ENCODE assay signal across 8 mouse cellular contexts in genomic region chr7:47050366-47050765, GRCm38 (mm10). TPM values are rescaled to one million over a fixed set of nuclear protein-coding genes. Genes with fewer than 3 reads are reported as not detected.
DNase-seq lines count a peak whose midpoint lies in the region; ATAC-seq lines count a peak whose summit lies in the region.

Gene Tmem86a (plus strand): TSS chr7:47050601.

- under 1% methylated on average over 33 of the region's 33 CpGs for whole genome bisulfite sequencing in forebrain, embryonic 14.5 days
- 0% methylated on average over 33 of the region's 33 CpGs for WGBS in neural tube, embryonic 15.5 days

- ATAC-seq in forebrain, embryonic 14.5 days = peak; percentile 100
- peak; percentile 99 for ATAC-seq in neural tube, embryonic 15.5 days (ENCODE audit: low FRiP score)

- peak within 1 kb of the TSS; percentile 90 for H3K27ac ChIP-seq in forebrain, embryonic 14.5 days (ENCODE audit: low read depth, low read length)
- peak within 1 kb of the TSS; percentile 92 for H3K27ac ChIP-seq in neural tube, embryonic 15.5 days (replicated peaks)

- H3K4me1 ChIP-seq in forebrain, embryonic 14.5 days (ENCODE audit: control insufficient read depth, insufficient read depth, low read length) = peaks cover 11% of the 10 kb centered on the region
- peaks cover 28% of the 10 kb centered on the region for H3K4me1 ChIP-seq in neural tube, embryonic 15.5 days

- peak within 1 kb of the TSS; percentile 90 for H3K4me2 ChIP-seq in forebrain, embryonic 14.5 days (ENCODE audit: low read length)
- peak within 1 kb of the TSS; percentile 74 for H3K4me2 ChIP-seq in neural tube, embryonic 15.5 days

- peaks cover 8% of the 10 kb centered on the region; the same call in 1 of the 2 replicates for H3K36me3 ChIP-seq in forebrain, embryonic 14.5 days (ENCODE audit: control insufficient read depth, insufficient read depth, low read length)
- 0 out of 2 replicates have a peak, but pooled peaks cover 10% of the 10 kb centered on the region for H3K36me3 ChIP-seq in neural tube, embryonic 15.5 days

- peak; percentile 94 for DNase-seq in ES-CJ7 (ENCODE audit: low read depth, low spot score)
- DNase-seq in cerebellum, adult 11 months = peak; percentile 93
- peak; percentile 98 for DNase-seq in forebrain, embryonic 14.5 days (ENCODE audit: low spot score)
- DNase-seq in heart, postnatal 14 days = peak; percentile 93 to 95
- peak; percentile 97 for DNase-seq in layer of hippocampus, adult 11-12 months (ENCODE audit: low spot score)
- peak; percentile 95 for DNase-seq in lung, adult 18-20 months
- peak; percentile 96 for DNase-seq in testis, postnatal 14 days (ENCODE audit: low spot score)

- H3K4me3 ChIP-seq in forebrain, embryonic 14.5 days (ENCODE audit: low read depth, low read length) = peak within 1 kb of the TSS; percentile 86
- H3K4me3 ChIP-seq in neural tube, embryonic 15.5 days (replicated peaks) = peak within 1 kb of the TSS; percentile 96

- intact Hi-C loops in heart, postnatal 14 days (cut with DNase I) = no loop called here

- no peaks in the 10 kb centered on the region for H3K9me3 ChIP-seq in forebrain, embryonic 14.5 days (replicated peaks; ENCODE audit: control insufficient read depth, low read length)
- H3K9me3 ChIP-seq in neural tube, embryonic 15.5 days (replicated peaks) = no peaks in the 10 kb centered on the region

- H3K9ac ChIP-seq in forebrain, embryonic 14.5 days (ENCODE audit: low read length) = peak within 1 kb of the TSS; percentile 88
- H3K9ac ChIP-seq in neural tube, embryonic 15.5 days (replicated peaks) = peak within 1 kb of the TSS; percentile 91

- no peaks in the 10 kb centered on the region for H3K27me3 ChIP-seq in forebrain, embryonic 14.5 days (replicated peaks; ENCODE audit: control insufficient read depth, insufficient read depth, low read length)
- no peaks in the 10 kb centered on the region for H3K27me3 ChIP-seq in neural tube, embryonic 15.5 days (replicated peaks)

RNA-seq across cellular contexts. Expression of gene Tmem86a, which starts in this region (rescaled TPM):
- polyA plus RNA-seq in forebrain, embryonic 14.5 days (2014; fragmentation: Nextera tagmentation; extraction: Ambion mirVana) = 22.0 and 24.1 TPM in 2 replicates
- total RNA-seq in heart, postnatal 14 days (2021) = 10 to 100 TPM; 26.4 to 31.0 TPM
- polyA plus RNA-seq in neural tube, embryonic 15.5 days (2015; fragmentation: Nextera tagmentation; extraction: Ambion mirVana) = 25.3 and 25.4 TPM in 2 replicates

Comparison
In these comparisons a context has a peak if more than half of its experiments do, and no peak if none do; other contexts are left out.
1. Peak in every context shown above with its lines: DNase-seq, ATAC-seq, H3K4me3 ChIP-seq and H3K27ac ChIP-seq.